Mouse (Mus musculus): Measurements from ENCODE around the gene Clec3a.

GRCm38 (mm10) chr8:114473546-114473945 is 55.7 kb downstream of the Clec3a start:
- TF ChIP-seq POLR2A (IDR thresholded peaks at IDR 0.05; ENCODE audit: low read depth, low read length) (no peak), CTCF (IDR thresholded peaks at IDR 0.05; ENCODE audit: borderline replicate concordance, insufficient read depth, low read length) (no peak)

Measured in embryonic fibroblast, embryonic 13.5 days (primary cell).